Mouse (Mus musculus): ENCODE results near the gene Cubn.

Cubn gene

DNA sequence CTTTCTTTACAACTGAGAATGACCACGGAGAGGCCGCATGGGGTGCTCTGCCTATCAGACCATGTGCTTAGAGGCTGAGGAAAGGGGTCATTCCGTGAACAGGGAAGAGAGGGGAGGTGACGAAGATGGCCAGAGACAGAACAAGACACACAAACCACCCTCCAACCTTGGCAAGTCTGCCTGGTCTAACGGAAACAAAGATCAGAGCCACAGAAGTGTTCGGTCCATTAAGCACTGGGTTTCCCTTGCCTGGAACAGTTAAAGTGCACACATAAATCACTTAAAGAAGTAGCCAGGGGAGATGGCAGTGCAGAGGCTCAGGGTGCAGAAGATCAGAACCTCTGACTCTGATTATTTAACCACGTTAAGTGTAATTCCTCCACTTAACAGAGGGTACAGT is 257.7 kb downstream of the Cubn start:
- DNase-seq: peak; percentile 19

DNA sequence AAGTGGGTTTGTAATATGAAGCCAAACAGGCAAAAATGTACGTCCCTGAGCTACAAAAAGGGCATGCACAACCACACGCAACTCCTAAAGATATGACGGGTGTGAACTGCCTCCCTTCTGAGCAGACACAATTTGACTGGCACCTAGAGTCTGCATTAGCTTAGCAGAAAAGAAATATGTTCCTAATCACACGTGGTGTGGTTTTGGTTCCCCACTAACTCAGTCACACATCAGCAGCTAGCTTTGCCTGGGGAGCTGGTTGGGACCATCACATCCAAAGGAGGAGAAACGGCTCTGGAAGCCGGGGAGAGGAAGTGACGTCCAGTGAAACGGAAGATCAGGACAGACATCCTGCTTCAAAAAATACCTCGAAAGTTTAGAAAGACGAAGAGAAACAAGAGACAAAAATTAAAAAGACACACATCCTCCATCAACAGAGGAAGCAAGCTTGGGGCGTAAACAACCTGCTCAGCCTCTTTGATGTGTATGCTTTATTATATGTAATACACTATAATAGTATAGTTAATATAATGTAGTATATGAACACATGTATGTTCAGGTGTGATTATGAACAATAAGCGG is 258.3 kb downstream of the Cubn start:
- peak; percentile 18 for DNase-seq

DNA sequence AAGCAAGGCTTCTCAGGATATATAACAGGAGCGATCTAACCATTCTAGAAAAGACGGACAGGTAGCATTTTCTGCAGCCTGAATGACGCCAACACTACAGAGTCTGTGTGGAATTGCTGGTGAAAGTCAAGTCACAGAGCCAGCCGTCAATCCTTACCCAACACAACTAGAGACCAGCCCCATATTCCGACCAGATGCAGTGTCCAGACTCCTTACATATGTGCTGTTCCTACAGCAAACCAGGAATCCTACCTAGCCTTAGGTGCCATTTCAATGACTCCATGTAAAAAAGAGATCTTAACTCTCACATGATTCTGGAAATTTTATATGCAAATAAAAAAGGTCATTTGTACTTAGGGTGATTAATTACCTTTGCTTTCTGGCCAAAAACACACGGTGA is 259.3 kb downstream of the Cubn start:
- DNase-seq: no peak

DNA sequence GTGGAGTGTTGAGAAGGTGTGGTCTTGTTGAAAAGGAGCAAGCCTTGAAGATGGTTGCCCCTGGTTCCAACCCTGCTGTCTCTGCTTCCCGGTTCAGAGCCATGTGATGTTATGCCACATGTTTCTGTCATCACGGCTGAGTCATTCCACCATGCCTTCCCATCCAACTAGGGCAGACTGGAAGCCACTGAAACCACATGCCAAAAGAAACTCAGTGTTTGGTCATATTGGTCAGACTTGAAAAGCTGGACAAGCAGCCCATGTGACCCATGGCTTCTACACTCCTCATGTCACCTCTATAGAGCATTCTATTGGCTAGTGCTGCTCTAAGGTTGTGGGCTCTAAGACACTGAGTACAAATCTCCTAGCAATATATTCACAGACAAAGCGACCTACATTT is 261.9 kb downstream of the Cubn start:
- no peak for DNase-seq

All from embryo, embryonic 11 days (tissue).